Mouse (Mus musculus) CH12.LX (cell line): ENCODE results near the gene Bspry. TPM values are rescaled to one million over a fixed set of nuclear protein-coding genes. Genes with fewer than 3 reads are reported as not detected.

ENCODE experiments used
- DNase-seq: peaks from one replicate; pipeline ENCODE4 v3.0.0-alpha.2; 2013; ENCODE audit errors: extremely low read depth
- H3K27ac ChIP-seq: 2 replicates; pipeline ENCODE4 v1.5.1; 2012; ENCODE audit warnings: low read depth, mild to moderate bottlenecking, control low read depth, moderate library complexity; ENCODE audit not compliant: insufficient read depth
- H3K27me3 ChIP-seq: replicated peaks from 2 replicates; pipeline ENCODE3; 2012; ENCODE audit warnings: inconsistent platforms
- H3K36me3 ChIP-seq, 2 experiments: replicated peaks in 1 of 2; 2 replicates each; pipeline versions ENCODE3 to v1.6.1; 2012; ENCODE audit warnings: inconsistent platforms in 1 of 2, low read length in 1 of 2, mild to moderate bottlenecking in 1 of 2, mixed read lengths in 1 of 2, moderate library complexity in 1 of 2; ENCODE audit not compliant: control insufficient read depth in 1 of 2, insufficient read depth in 1 of 2
- H3K4me1 ChIP-seq, 2 experiments: 2 replicates each; pipeline ENCODE4 v1.6.1; 2012; ENCODE audit warnings: inconsistent platforms in 1 of 2, moderate library complexity in 1 of 2; ENCODE audit not compliant: insufficient read depth in 2 of 2, control insufficient read depth in 1 of 2
- H3K4me2 ChIP-seq: 2 replicates; pipeline ENCODE4 v1.6.1; 2012; ENCODE audit warnings: low read depth, mild to moderate bottlenecking, control low read depth; ENCODE audit not compliant: poor library complexity, insufficient read depth, severe bottlenecking
- H3K4me3 ChIP-seq, 3 experiments: fragments of 150-350 bp in 1 of 3; sonication (generic) in 1 of 3; replicated peaks in 1 of 3; 2 replicates each; pipeline versions ENCODE3 to v1.5.1; 2011 to 2012; ENCODE audit warnings: low read depth in 2 of 3, low read length in 2 of 3, mild to moderate bottlenecking in 2 of 3, moderate library complexity in 2 of 3, control low read depth in 1 of 3, improper control_type of control experiment in 1 of 3, inconsistent platforms in 1 of 3, mixed read lengths in 1 of 3; ENCODE audit not compliant: poor library complexity in 1 of 3
- H3K79me2 ChIP-seq: replicated peaks from 2 replicates; pipeline ENCODE4 v1.6.1; 2012; ENCODE audit warnings: mild to moderate bottlenecking, moderate library complexity; ENCODE audit not compliant: control insufficient read depth, poor library complexity, insufficient read depth, severe bottlenecking; ENCODE audit errors: extremely low read depth
- H3K9ac ChIP-seq: 2 replicates; pipeline ENCODE4 v1.6.1; 2012; ENCODE audit warnings: low read depth, mild to moderate bottlenecking, control low read depth, moderate library complexity; ENCODE audit not compliant: insufficient read depth
- H3K9me3 ChIP-seq: replicated peaks from 2 replicates; pipeline ENCODE3; 2012; ENCODE audit warnings: low read length, inconsistent platforms, mixed read lengths
- BHLHE40 ChIP-seq: IDR thresholded peaks from 2 replicates; pipeline ENCODE4 v1.6.1; 2011; ENCODE audit warnings: mild to moderate bottlenecking, low read depth, low read length, improper control_type of control experiment
- CHD1 ChIP-seq: IDR thresholded peaks from 2 replicates; pipeline ENCODE4 v1.6.1; 2012; ENCODE audit warnings: low read depth, low read length, improper control_type of control experiment, inconsistent platforms
- CHD2 ChIP-seq: IDR thresholded peaks from 2 replicates; pipeline ENCODE4 v1.6.1; 2011; ENCODE audit warnings: low read length, improper control_type of control experiment
- CTCF ChIP-seq, 2 experiments: IDR thresholded peaks in 1 of 2; conservative IDR thresholded peaks in 1 of 2; 2 replicates each; pipeline ENCODE4 v1.5.1; 2011 to 2012; ENCODE audit warnings: low read depth in 2 of 2, low read length in 2 of 2, improper control_type of control experiment in 1 of 2, inconsistent platforms in 1 of 2, mild to moderate bottlenecking in 1 of 2, moderate library complexity in 1 of 2
- E2F4 ChIP-seq: IDR thresholded peaks from 2 replicates; pipeline ENCODE4 v1.6.1; 2011; ENCODE audit warnings: low read depth, low read length, improper control_type of control experiment; ENCODE audit not compliant: insufficient replicate concordance
- ELF1 ChIP-seq: IDR thresholded peaks from 2 replicates; pipeline ENCODE4 v1.6.1; 2014; ENCODE audit warnings: low read depth, mild to moderate bottlenecking, inconsistent platforms, low read length, improper control_type of control experiment
- EP300 ChIP-seq: IDR thresholded peaks from 2 replicates; pipeline ENCODE4 v1.6.1; 2011; ENCODE audit warnings: low read length, improper control_type of control experiment
- GABPA ChIP-seq: IDR thresholded peaks from 2 replicates; pipeline ENCODE4 v1.6.1; 2012; ENCODE audit warnings: low read depth, low read length, improper control_type of control experiment, inconsistent platforms; ENCODE audit not compliant: insufficient replicate concordance
- HCFC1 ChIP-seq: IDR thresholded peaks from 2 replicates; pipeline ENCODE4 v1.6.1; 2012; ENCODE audit warnings: low read depth, mild to moderate bottlenecking, inconsistent platforms, low read length, improper control_type of control experiment
- JUND ChIP-seq: conservative IDR thresholded peaks from 2 replicates; pipeline ENCODE4 v1.6.1; 2011; ENCODE audit warnings: low read depth, low read length, improper control_type of control experiment
- MAFK ChIP-seq: IDR thresholded peaks from 2 replicates; pipeline ENCODE4 v1.6.1; 2011; ENCODE audit warnings: low read length, improper control_type of control experiment; ENCODE audit not compliant: insufficient replicate concordance
- MAX ChIP-seq: IDR thresholded peaks from 2 replicates; pipeline ENCODE4 v1.6.1; 2011; ENCODE audit warnings: low read length, improper control_type of control experiment
- MAZ ChIP-seq: IDR thresholded peaks from 2 replicates; pipeline ENCODE4 v1.6.1; 2012; ENCODE audit warnings: low read depth, mild to moderate bottlenecking, inconsistent platforms, low read length, improper control_type of control experiment, moderate library complexity
- MEF2A ChIP-seq: IDR thresholded peaks from 2 replicates; pipeline ENCODE4 v1.6.1; 2014; ENCODE audit warnings: low read depth, mild to moderate bottlenecking, inconsistent platforms, low read length, improper control_type of control experiment, borderline replicate concordance
- MXI1 ChIP-seq: IDR thresholded peaks from 2 replicates; pipeline ENCODE4 v1.6.1; 2011; ENCODE audit warnings: mild to moderate bottlenecking, low read depth, low read length, improper control_type of control experiment
- MYC ChIP-seq: IDR thresholded peaks from 2 replicates; pipeline ENCODE4 v1.6.1; 2011; ENCODE audit warnings: low read depth, mild to moderate bottlenecking, improper control_type of control experiment, low read length
- NELFE ChIP-seq: IDR thresholded peaks from 2 replicates; pipeline ENCODE4 v1.6.1; 2011; ENCODE audit warnings: low read depth, low read length, improper control_type of control experiment
- POLR2A ChIP-seq: IDR thresholded peaks from 2 replicates; pipeline ENCODE4 v1.6.1; 2011; ENCODE audit warnings: low read depth, mild to moderate bottlenecking, improper control_type of control experiment, low read length
- POLR2AphosphoS2 ChIP-seq: IDR thresholded peaks from 2 replicates; pipeline ENCODE4 v1.6.1; 2011; ENCODE audit warnings: low read depth, low read length, improper control_type of control experiment
- RAD21 ChIP-seq: IDR thresholded peaks from 2 replicates; pipeline ENCODE4 v1.6.1; 2011; ENCODE audit warnings: low read depth, mild to moderate bottlenecking, low read length, improper control_type of control experiment, moderate library complexity
- RCOR1 ChIP-seq: conservative IDR thresholded peaks from 2 replicates; pipeline ENCODE4 v1.6.1; 2012; ENCODE audit warnings: low read depth, mild to moderate bottlenecking, inconsistent platforms, low read length, improper control_type of control experiment
- SIN3A ChIP-seq: IDR thresholded peaks from 2 replicates; pipeline ENCODE4 v1.6.1; 2012; ENCODE audit warnings: low read length, improper control_type of control experiment, inconsistent platforms
- SMC3 ChIP-seq: IDR thresholded peaks from 2 replicates; pipeline ENCODE4 v1.6.1; 2011; ENCODE audit warnings: low read depth, low read length, improper control_type of control experiment
- TBP ChIP-seq: conservative IDR thresholded peaks from 2 replicates; pipeline ENCODE4 v1.6.1; 2011; ENCODE audit warnings: low read depth, low read length, improper control_type of control experiment
- TCF12 ChIP-seq: IDR thresholded peaks from 2 replicates; pipeline ENCODE4 v1.6.1; 2014; ENCODE audit warnings: low read depth, mild to moderate bottlenecking, inconsistent platforms, low read length, improper control_type of control experiment
- UBTF ChIP-seq: IDR thresholded peaks from 2 replicates; pipeline ENCODE4 v1.6.1; 2012; ENCODE audit warnings: low read depth, mild to moderate bottlenecking, inconsistent platforms, low read length, improper control_type of control experiment, moderate library complexity
- USF1 ChIP-seq: IDR thresholded peaks from 2 replicates; pipeline ENCODE4 v1.6.1; 2014; ENCODE audit warnings: low read depth, mild to moderate bottlenecking, inconsistent platforms, low read length, improper control_type of control experiment
- ZC3H11A ChIP-seq: IDR thresholded peaks from 2 replicates; pipeline ENCODE4 v1.6.1; 2012; ENCODE audit warnings: low read depth, mild to moderate bottlenecking, inconsistent platforms, low read length, improper control_type of control experiment
- ZKSCAN1 ChIP-seq: IDR thresholded peaks from 2 replicates; pipeline ENCODE4 v1.6.1; 2012; ENCODE audit warnings: low read depth, inconsistent platforms, low read length, improper control_type of control experiment, borderline replicate concordance
- dilution Hi-C: fragments of 300-500 bp; cut with MboI; formaldehyde crosslinking; loops from 2 replicates; pipeline ENCODE4 v1.14.3; 2020; ENCODE audit warnings: low sequenced_read_pairs; ENCODE audit not compliant: extremely low pct_unique_long_range_greater_than_20kb, extremely low pct_ligation_motif_present
- in situ Hi-C: fragments of 300-500 bp; cut with MboI; formaldehyde crosslinking; loops from 3 replicates; pipeline ENCODE4 v1.14.3; 2019; ENCODE audit warnings: low sequenced_read_pairs, low pct_ligation_motif_present, low pct_unique_long_range_greater_than_20kb, mixed read lengths
- polyA plus RNA-seq: library from polyadenylated mRNA; unstranded; fragments of >175 nt; gene quantifications from 2 replicates; pipeline ENCODE4 v1.2.1, GENCODE M21; 2012; ENCODE audit warnings: low read depth; ENCODE audit not compliant: insufficient read length
- total RNA-seq, 2 experiments: library from RNA; depleted of rRNA; stranded (reverse); fragments of 300-350 nt in 1 of 2; fragments of >200 nt in 1 of 2; gene quantifications; 2 replicates each; pipeline ENCODE4 v1.2.3; 2012 to 2014

Gene Bspry
- total and polyA plus RNA-seq, 3 experiments, result 0.86 to 1.2 (median 1.1) TPM

GRCm38 (mm10) chr4:62519849-62520233, 40.0 kb downstream of the Bspry start, which contains the start of gene Alad (continued):
- TF ChIP-seq GABPA, result no peak
- peak; percentile 57; the same call in 1 of the 2 replicates for TF ChIP-seq POLR2AphosphoS2
- TF ChIP-seq CHD2, result peak; percentile 81
- no peak for TF ChIP-seq JUND
- no peak for TF ChIP-seq SMC3
- TF ChIP-seq RCOR1, result no peak
- TF ChIP-seq UBTF, result no peak
- TF ChIP-seq ZKSCAN1, result no peak
- TF ChIP-seq HCFC1, result peak; percentile 69
- no peak for TF ChIP-seq MAFK
- TF ChIP-seq BHLHE40, result no peak
- no peak; the same call in none of the 2 replicates for TF ChIP-seq TCF12
- peak; percentile 79; the same call in 1 of the 2 replicates for TF ChIP-seq MAZ
- peak; percentile 87 for TF ChIP-seq MAX
- TF ChIP-seq, all 38 proteins: peak for 18

- Histone ChIP-seq H3K27me3 (no peaks in the 10 kb centered on the region), H3K27ac (no peak overlapping the region), H3K79me2 (peaks cover 5% of the 10 kb centered on the region), H3K4me1 (peaks cover 12 to 56% of the 10 kb centered on the region in 2 experiments), H3K9ac (0 out of 2 replicates have a peak overlapping the region, but pooled peaks have one; percentile 89), H3K9me3 (no peaks in the 10 kb centered on the region), H3K4me2 (no peak overlapping the region), H3K4me3 (no peak overlapping the region), H3K36me3 (peaks cover 4 to 26% of the 10 kb centered on the region in 2 experiments)
- TF ChIP-seq ELF1 (no peak), GABPA (no peak), SIN3A (no peak), ZKSCAN1 (no peak), TBP (0 out of 2 replicates have a peak, but pooled peaks have one; percentile 31), MAX (no peak), EP300 (no peak), MAFK (no peak), MEF2A (no peak), NELFE (no peak), CTCF (conservative IDR thresholded peaks at IDR 0.05 in 1 of 2, IDR thresholded peaks at IDR 0.05 in 1 of 2; ENCODE audit: low read depth in 2 of 2, low read length in 2 of 2) (no peak), MYC (no peak), POLR2AphosphoS2 (peak; percentile 40; the same call in 1 of the 2 replicates), MXI1 (0 out of 2 replicates have a peak, but pooled peaks have one; percentile 34), BHLHE40 (no peak), E2F4 (no peak), RCOR1 (no peak), RAD21 (no peak), USF1 (no peak), CHD1 (0 out of 2 replicates have a peak, but pooled peaks have one; percentile 56), CHD2 (no peak), ZC3H11A (no peak), JUND (no peak), POLR2A (no peak)
- no peak for DNase-seq
- dilution Hi-C loops (no loop called here), in situ Hi-C loops (no loop called here)
Observed at GRCm38 (mm10) chr4:62520892-62521400, 41.1 kb downstream of the Bspry start.
